Mouse (Mus musculus): ENCODE measurements around the gene Ldlr. TPM values are rescaled to one million over a fixed set of nuclear protein-coding genes. Genes with fewer than 3 reads are reported as not detected.
"Not testable (repeated sequence)": the region's sequence is repeated elsewhere in the genome, so short reads cannot be mapped to it uniquely, and the experiment has no call there.

Ldlr gene
- total RNA-seq, 4 experiments from 2014 or later, result 2.3 to 3.8 (median 3.0) TPM

DNA sequence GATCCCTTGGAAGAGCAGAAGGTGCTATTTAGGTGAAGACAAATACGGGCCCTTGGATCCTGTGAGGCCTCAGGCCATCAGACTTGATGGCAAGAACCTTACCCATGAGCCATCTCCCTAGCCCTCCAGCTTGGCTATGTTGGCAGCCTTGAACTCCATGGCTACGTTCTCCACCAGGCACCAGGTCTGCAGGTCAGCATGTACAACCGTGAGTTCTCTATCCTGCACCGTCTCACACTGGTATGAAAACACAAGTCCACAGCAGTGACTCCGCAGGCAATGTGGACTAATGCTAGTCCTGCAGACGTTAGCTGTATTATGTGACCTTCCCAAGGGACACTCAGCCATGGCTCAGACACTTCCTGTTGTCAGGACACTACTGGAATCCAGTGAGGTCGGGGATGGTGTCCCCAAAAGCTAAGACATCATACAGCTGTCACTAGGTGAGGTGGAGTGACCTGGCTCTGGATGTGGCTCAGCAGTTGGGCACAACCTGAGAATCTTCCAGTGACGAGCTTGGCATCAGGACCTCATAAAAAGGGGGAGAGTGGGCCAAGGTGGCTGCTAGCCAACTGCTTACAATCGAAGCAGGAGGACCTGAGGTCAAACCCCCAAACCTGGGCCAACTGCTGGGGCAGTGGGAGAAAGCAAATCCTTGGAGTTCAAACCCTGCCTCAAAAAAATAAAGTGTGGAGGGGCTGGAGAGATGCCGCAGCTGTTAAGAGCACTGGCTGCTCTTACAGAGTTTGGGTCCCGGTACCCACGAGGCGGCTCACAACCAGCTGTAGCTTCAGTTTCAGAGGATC is 31.4 kb downstream of the Ldlr start:
- peak; percentile 42 for DNase-seq (ENCODE audit: low spot score)

DNA sequence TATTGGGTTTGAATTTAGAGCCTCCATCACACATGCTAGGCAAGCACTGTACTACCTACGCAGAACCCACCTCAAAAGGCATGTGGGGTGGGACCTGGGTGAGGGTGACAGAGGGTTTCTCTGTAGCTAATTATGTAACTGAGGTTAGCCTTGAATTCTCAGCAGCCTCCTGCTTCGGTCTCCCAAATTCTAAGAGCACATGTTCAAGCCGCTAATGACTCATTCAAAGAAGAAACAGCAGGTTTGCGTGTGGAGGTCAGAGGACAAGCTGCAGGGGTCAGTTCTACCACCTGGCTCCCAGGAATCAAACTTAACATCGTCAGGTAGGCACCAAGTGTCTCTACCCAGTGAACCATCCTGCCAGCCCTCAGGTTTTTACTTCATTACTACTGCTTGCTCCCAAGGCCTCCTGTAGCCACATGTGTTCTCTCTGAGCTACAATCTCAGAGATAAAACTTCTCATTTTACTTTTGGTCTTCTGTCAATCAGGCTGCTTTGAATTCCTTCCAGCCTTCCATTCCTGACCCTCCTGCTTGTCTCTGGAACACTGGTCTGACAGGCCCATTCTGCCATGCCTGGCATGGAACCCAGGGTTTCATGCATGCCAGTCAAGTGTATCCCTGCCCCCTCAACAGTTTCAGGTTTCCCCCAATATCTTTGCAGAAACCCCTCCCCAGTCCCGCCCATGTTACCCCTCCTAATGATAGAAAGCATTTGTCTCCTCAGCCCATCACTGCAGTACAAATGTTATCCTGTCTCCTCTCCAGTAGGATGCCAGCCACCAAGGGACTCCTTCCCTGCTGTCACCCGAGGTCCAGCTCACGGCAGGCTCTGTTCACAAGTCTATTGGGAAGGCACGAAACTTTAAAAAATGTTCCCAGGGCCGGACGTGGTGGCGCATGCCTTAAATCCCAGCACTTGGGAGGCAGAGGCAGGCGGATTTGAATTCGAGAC is 35.6 kb downstream of the Ldlr start:
- no peak for DNase-seq (ENCODE audit: low spot score)

DNA sequence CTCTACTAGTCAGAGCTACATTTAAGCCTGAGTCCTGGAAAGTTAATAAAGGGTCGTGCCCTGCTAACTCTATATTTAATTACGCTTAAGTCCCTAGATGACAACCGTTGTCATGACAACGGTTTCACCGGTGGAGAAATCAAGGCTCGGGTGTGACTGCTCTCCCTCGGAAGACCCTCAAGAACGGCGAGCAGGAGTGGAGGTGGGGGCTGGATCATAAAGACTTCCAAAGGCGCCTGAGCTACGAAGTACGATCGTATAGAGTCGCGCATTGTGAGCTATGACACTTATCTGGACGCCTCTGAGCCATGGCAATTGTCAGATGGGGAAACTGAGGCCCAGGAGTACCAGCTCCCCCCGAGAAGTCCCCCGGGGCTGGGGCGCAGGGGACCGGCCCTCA is 36.4 kb downstream of the Ldlr start:
- no peak for DNase-seq (ENCODE audit: low spot score)

DNA sequence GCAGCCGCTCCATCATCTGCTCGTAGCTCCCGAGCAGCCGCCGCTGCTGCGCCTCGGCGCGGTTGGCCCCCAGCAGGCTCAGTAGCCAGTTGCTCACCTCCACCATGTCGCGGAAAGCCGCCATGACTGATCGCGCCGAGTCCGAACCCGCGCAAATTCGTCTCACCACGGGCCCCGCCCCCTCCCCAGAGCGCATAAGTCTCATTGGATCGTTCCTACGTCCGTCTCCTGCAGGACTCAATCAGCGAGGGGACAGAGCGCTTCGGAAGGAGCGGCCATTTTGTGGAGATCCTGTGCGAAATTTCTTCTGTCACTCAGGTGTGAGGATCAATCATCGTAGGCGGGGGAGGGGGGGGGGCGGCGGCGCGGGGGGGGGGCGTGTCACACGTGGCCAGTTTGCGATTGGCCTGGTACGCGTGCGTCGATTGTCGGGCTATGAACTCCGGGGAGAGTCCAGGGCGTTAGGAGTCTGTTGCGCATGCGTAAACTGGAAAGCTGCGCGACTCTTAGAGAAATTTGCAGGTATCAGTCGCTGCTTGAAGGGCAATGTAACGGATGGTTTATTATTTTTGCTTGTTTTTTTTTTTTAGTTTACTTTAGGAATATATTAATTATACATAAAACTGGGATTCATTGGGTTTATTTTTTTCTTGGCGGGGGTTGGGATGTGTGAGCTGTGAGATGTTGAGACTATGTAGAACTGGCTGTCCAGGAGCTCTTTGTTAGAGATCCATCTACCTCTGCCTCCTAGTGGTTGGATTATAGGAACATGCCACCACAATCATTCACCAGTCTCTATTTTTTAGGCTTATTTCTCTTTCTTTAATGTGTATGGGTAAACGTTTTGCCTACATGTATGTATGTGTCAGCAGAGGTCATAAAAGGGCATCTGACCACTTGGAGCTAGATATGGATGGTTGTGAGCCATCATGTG is 37.1 kb downstream of the Ldlr start, which contains the start of gene Spc24:
Spc24 (minus strand) TSS at position 149 of the 934 bp plus-strand sequence.
- DNase-seq (ENCODE audit: low spot score), result peak; percentile 97

DNA sequence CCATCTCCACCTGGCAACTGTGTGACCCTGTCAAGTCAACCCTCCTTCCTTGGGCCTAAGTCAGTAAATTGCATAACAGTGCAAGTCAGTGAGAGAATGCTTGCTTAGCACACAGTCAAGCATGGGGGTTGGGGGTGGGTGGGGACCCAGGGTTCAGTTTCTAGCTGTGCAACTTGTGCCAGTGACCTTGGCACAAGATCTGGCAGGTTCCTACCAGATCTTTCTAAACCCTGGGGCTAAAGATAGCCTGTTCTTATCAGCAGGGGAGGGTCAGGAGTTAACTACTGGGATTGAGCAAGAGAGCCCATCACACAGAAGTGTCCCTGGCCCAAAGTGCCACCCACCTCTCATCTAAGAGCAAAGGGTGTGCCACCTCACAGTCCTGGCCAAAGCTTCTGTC is 38.9 kb downstream of the Ldlr start:
- DNase-seq (ENCODE audit: low spot score), result no peak

DNA sequence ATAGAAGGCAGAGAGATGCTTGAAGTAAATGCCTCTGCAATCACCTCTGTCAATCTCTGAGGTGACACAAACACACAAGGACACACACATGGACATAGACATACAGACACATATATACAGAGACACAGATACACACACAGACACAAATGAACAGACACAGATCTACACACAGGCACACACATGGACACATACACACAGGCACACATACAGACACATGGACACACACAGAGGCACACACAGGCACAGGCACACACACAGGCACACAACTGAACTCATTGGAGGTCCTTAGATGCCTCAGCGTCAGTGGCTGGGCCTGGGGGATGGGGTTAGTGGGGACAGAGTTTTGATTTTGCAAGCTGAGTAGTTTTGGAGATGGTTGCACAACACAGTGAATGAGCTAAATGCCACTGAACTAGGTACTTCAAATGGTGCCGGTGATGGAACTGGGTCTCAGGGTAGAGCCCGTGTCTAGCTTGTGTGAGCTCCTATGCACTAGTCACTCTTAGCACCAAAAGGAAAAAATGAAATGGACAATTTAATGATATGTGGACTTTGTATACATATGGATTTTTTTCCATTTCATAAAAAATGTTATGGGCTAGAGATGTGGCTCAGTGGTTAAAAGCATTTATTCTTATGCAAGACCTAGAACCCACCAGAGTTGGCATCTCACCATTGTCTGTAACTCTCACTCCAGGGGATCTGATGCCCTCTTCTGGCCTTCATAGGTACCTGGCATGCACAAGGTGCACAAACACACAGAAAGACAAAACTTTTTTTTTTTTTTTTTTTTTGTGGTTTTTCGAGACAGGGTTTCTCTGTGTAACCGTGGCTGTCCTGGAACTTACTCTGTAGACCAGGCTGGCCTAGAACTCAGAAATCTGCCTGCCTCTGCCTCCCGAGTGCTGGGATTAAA is 41.1 kb downstream of the Ldlr start:
- DNase-seq (ENCODE audit: low spot score), result no peak

DNA sequence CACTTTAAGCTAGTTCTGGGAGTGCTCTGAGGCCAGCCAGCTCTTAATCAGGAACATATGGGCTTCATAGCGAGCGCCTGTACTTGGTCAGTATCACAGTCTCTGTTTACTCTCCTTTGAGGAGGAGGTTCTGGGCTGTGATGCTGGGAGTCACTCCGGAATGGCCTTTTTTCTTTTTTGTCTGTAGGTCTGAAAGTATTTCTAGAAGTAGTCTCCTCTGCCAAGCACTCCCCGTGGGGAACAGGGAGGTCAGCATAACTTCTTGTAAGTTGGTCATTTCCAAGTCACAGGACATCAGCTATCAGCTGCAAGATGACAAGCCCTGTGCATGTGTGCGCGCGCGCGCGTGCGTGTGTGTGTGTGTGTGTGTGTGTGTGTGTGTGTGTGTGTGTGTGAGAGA is 44.6 kb downstream of the Ldlr start:
- DNase-seq (ENCODE audit: low spot score), result peak; percentile 79

DNA sequence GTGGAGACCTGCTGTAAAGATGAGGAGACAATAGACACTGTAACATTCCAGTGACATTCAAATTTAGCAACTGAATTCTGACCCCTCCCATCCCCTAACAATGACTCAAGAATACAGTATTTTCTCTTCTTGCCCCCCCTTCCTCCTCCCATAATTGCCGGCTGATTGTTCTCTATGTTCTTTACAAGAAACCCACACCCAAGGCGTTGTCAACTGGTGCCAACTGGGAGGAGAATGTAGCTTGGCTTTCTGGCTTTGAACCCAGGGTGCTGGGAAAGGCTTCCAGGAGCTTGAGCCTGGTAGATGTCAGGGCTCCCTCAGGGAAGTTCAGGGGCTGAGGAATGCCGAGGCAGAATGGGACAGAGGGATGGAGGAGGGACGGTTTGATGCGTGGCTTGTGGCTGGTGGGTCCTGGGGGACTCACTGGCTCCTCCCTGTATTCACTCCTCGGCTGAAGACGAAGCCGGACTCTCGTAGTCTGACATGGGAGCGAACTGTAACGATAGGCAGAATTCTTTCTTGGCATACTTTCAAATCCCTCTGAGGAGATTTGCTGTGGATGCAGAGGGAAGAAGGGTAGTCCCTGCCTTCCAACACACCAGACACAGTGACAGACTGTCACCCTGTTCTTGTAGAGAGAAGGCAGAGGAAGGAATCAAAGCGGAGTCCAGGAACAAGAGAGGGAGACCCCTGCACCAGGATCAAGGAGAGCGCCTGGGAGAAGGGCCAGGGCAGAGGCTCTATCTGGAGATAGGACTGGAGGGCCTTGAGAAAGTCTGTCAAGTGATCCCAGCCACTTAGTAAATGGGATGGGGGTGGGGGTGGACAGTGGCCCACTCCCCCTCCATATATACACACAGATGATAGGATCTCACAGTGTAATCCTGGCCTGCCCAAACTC is 45.5 kb downstream of the Ldlr start:
- DNase-seq (ENCODE audit: low spot score), result peak; percentile 65

DNA sequence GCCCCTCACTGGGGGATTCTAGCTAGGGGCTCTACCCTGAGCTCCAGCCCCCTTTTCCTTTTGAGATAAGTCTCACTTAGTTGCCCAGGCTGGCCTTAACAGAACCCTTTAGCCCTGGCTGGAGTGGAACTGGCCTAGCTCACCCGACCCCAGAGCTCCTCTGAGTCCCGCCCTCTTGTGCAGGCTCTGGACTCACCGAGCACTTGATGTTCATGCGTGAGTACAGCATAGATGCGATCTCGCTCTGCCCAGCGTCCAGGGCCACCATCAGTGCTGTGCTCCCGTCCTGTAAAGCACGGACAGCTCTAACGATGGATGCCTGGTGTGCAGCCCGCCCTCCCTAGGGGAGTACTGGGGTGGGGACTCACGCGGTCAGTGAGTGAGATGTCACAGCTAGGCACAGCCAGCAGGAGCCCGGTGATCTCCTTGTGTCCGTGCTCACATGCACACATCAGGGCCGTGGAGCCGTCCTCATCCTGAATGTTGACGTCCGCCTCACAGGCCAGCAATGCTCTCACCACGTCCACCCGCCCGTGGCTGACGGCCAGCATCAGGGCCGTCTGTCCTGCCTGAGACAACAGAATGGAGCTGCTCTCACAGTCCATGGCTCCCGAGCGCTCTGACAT is 46.4 kb downstream of the Ldlr start:
- peak; percentile 61 for DNase-seq (ENCODE audit: low spot score)

DNA sequence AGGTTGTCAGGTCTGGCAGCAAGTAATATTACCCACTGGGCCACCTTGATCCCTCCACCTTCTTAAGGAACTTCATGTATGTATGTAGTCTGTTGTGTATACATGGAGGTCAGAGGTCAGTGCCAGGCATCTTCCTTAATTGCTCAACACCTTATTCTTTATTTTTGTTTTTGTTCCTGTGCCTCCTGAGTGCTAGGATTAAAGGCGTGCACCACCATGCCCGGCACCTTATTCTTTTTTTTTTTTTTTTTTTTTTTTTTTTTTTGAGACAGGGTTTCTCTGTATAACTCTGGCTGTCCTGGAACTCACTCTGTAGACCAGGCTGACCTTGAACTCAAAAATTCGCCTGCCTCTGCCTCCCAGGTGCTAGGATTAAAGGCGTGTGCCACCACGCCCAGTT is 50.1 kb downstream of the Ldlr start:
- DNase-seq (ENCODE audit: low spot score), result not testable (repeated sequence)

DNA sequence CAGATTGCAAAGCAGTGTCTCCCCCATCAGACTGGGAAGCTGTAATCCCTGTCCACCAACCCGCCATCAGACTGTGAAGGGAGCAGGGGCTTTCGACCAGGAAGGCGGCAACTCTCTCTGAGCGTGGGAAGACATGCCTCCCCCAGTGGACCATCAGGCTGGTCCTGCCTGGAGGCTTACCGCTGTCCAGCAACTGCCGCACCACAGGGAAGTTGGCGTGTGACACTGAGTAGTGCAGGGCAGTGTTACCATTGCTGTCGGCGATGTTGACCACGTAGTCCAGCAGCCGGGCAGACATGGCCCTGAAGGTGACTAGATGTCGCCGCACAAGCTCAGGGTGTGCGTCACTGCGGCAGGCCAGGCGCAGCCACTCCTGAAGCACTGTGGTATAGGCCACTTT is 51.1 kb downstream of the Ldlr start:
- DNase-seq (ENCODE audit: low spot score), result no peak

DNA sequence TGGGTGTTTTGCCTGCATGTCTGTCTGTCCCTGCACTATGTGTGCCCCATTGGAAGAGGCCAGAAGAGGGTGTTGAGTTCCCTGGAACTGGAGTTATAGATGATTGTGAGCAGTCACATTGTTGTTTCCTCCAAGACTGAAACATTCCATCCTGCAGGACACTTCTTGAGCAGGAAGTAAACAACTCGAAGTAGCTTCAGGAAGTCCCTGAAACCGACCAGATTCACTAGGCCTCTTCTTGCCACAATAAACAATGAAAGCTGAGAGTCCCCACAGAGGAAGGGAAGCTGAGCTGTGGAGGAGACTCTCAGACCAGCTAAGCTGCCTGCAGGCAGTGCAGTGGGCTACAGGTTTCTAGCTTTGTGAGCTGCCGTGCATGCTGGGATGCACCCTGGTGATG is 54.4 kb downstream of the Ldlr start:
- DNase-seq (ENCODE audit: low spot score), result no peak

DNA sequence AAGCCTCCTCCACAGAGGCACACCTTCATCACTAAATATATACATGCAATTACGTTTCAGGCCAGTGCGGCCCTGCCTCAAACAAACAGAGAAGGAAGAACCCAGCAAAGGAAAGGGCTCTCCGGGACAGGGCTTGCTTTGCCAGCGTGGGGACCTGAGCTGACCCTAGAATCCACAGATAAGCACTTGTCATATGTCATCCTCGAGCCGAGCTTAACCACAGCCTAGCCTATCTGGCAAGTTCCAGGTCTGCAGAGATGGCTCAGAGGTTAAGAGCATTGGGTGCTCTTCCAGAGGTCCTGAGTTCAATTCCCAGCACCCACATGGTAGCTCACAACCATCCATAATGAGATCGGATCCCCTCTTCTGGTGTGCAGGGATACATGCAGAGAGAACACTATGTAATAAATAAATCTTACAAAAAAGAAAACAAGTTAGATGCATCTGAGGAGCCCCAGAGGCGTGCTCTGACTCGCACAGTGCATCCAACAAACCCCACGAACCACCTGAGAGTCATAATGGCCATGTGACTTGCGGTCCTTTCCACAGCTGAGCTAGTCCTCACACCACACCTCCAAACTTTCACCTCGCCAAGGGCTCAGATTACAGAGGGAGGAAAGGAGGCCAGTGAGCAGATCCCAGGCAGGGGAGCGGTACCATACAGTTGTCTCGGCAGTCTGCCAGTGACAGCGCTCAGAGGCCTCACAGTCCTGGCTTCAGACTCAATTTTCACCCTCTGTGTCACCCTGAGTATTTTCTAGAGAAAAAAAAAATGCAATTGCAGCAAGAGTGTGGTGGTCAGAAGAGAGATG is 58.6 kb downstream of the Ldlr start:
- DNase-seq (ENCODE audit: low spot score), result peak; percentile 46

DNA sequence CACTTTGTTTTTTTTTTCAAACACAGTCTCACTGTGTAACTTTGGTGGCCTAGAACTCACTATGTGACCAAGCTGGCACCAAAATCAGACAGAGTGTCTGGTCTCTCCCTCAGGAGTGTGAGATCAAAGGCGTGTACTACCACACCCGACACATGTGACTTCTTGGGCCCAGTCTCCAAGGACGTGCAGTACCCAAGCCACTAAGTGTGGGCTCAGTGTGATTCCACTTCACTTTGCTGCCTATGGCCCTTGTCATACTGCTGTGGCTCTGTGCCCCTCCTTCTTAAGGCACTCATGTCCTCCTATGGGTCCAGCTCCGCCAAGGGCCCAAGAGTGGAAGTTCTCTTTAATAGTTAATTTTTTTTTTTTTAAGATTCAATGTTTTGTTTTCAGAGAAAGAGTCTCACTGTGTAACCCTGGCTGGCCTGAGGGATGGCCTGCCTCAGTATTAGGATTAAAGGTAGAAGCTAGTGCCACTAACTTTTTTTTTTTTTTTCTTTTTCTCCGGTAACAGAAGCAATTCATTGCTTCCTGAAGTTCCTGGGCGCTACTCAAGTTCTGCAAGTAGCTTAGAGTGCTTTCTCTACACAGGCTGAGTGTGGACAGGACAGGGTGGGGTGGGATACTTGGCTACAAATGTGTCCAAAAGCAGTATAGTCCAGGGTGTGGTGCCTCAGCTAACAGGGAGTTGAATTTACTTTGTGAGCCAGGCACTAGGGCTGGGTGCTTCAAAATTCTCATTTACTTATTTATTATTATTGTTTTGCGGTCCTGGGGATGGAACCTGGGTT is 61.4 kb downstream of the Ldlr start:
- DNase-seq (ENCODE audit: low spot score), result no peak

DNA sequence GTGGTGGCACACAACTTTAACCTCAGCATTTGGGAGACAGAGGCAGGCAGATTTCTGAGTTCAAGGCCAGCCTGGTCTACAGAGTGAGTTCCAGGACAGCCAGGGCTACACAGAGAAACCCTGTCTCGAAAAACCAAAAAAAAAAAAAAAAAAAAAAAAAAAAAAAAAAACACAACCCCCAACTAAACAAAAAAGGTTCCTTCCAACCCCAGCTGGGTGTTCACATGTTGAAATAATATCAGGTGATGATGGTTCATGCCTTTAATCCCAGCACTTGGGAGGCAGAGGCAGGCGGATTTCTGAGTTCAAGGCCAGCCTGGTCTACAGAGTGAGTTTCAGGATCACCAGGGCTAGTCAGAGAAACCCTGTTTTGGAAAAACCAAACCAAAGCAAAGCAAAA is 63.0 kb downstream of the Ldlr start:
- not testable (repeated sequence) for DNase-seq (ENCODE audit: low spot score)

DNA sequence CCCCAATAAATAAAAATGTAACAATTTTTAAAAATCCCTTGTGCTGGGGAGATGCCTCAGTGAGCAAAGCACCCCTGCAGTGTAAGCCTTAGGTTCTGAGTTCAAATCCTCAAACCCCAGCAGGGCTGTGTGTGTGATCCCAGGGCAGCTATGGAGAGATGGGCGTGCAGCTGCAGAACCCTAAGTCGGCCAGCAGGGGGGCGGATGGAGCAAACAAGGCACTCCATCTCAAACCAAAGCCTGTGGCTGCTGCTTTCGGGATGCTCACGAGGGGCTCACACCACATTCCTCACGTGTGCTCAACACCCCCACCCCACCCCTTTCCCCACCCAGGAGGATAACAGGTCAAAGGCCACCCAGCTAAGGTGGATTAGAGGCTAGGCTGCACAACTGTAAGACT is 63.6 kb downstream of the Ldlr start:
- peak; percentile 71 for DNase-seq (ENCODE audit: low spot score)

DNA sequence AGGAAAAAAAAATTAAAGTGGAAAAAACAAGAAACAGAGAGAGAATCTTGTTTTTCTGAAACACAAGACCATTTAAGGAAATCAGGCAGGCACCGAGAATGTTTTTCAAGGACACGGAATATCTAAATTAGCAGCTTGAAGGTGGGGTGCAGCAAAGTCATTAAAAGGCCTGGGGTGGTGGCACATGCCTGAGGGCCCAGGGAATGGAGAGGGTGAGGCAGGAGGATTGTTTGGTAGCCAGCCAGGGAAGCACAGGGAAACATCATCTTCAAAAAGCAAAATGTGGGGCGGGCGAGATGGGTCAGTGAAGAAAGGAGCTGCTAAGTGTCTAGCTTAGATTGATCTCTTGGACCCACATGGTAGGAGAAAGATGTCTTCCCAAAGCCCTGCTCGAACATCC is 64.4 kb downstream of the Ldlr start:
- no peak for DNase-seq (ENCODE audit: low spot score)
